Comparison of ENCODE assay signal across 8 mouse cellular contexts in genomic region chr2:59841189-59841939, GRCm38 (mm10). TPM values are rescaled to one million over a fixed set of nuclear protein-coding genes. Genes with fewer than 3 reads are reported as not detected.
DNase-seq lines count a peak whose midpoint lies in the region; ATAC-seq and TF ChIP-seq lines count a peak whose summit lies in the region.

No protein-coding gene starts in this region.

- no peak overlapping the region for H3K4me3 ChIP-seq in forebrain, embryonic 13.5 days
- no peak overlapping the region for H3K4me3 ChIP-seq in liver, postnatal 0 days (ENCODE audit: low read depth, low read length)
- H3K4me3 ChIP-seq in stomach, embryonic 16.5 days (replicated peaks; ENCODE audit: low read length) = no peak overlapping the region

- H3K9me3 ChIP-seq in forebrain, embryonic 13.5 days (replicated peaks) = no peaks in the 10 kb centered on the region
- no peaks in the 10 kb centered on the region for H3K9me3 ChIP-seq in liver, postnatal 0 days (ENCODE audit: low read length)
- H3K9me3 ChIP-seq in stomach, embryonic 16.5 days (replicated peaks; ENCODE audit: control insufficient read depth, low read length) = no peaks in the 10 kb centered on the region

- 68% methylated on average over 12 of the region's 12 CpGs for WGBS in forebrain, embryonic 13.5 days
- 59% methylated on average over 12 of the region's 12 CpGs for WGBS in liver, postnatal 0 days (ENCODE audit: insufficient replicate concordance)
- WGBS in stomach, embryonic 16.5 days = 56% methylated on average over 11 of the region's 12 CpGs

- no peak overlapping the region for H3K9ac ChIP-seq in forebrain, embryonic 13.5 days
- H3K9ac ChIP-seq in liver, postnatal 0 days (replicated peaks) = no peak overlapping the region
- H3K9ac ChIP-seq in stomach, embryonic 16.5 days (ENCODE audit: low read length) = 0 out of 2 replicates have a peak overlapping the region, but pooled peaks have one; percentile 46

- peak; percentile 11 for DNase-seq in gastrocnemius, adult 18-20 months (ENCODE audit: low spot score)
- DNase-seq in gastrocnemius, adult 8-10 months (ENCODE audit: low spot score in 2 of 2) = no peak
- peak; percentile 70 for DNase-seq in kidney, adult 11 months
- DNase-seq in liver, postnatal 0 days = peak; percentile 71
- DNase-seq in layer of hippocampus, postnatal 25 days (ENCODE audit: extremely low spot score in 1 of 2, low spot score in 1 of 2) = no peak
- no peak for DNase-seq in ovary, postnatal 10 days (ENCODE audit: low spot score)

- no peak for TF ChIP-seq EP300 in liver, postnatal 0 days (IDR thresholded peaks at IDR 0.05; ENCODE audit: low read depth)

- no peaks in the 10 kb centered on the region for H3K27me3 ChIP-seq in forebrain, embryonic 13.5 days
- no peaks in the 10 kb centered on the region for H3K27me3 ChIP-seq in liver, postnatal 0 days (ENCODE audit: insufficient read depth, low read length)
- H3K27me3 ChIP-seq in stomach, embryonic 16.5 days (ENCODE audit: control insufficient read depth, insufficient read depth, low read length) = no peaks in the 10 kb centered on the region

- ATAC-seq in forebrain, embryonic 13.5 days = 0 out of 2 replicates have a peak, but pooled peaks have one; percentile 22
- peak; percentile 74 for ATAC-seq in liver, postnatal 0 days
- peak; percentile 85; the same call in 1 of the 2 replicates for ATAC-seq in stomach, embryonic 16.5 days (ENCODE audit: insufficient read depth, low FRiP score)

- H3K27ac ChIP-seq in forebrain, embryonic 13.5 days = peak overlapping the region; percentile 40
- no peak overlapping the region for H3K27ac ChIP-seq in liver, postnatal 0 days (ENCODE audit: low read depth)
- peak overlapping the region; percentile 90 for H3K27ac ChIP-seq in stomach, embryonic 16.5 days (ENCODE audit: low read length)

- TF ChIP-seq CTCF in liver, postnatal 0 days (IDR thresholded peaks at IDR 0.05; ENCODE audit: low read depth) = no peak

- H3K36me3 ChIP-seq in forebrain, embryonic 13.5 days (ENCODE audit: poor library complexity, severe bottlenecking) = peaks cover 38% of the 10 kb centered on the region
- peaks cover 25% of the 10 kb centered on the region for H3K36me3 ChIP-seq in liver, postnatal 0 days (replicated peaks; ENCODE audit: insufficient read depth, low read length)
- H3K36me3 ChIP-seq in stomach, embryonic 16.5 days (ENCODE audit: control insufficient read depth, insufficient read depth, low read length) = peaks cover 28% of the 10 kb centered on the region; the same call in 1 of the 2 replicates

- no peak overlapping the region for H3K4me2 ChIP-seq in forebrain, embryonic 13.5 days
- H3K4me2 ChIP-seq in liver, postnatal 0 days (ENCODE audit: low read depth, low read length) = no peak overlapping the region
- H3K4me2 ChIP-seq in stomach, embryonic 16.5 days (ENCODE audit: low read depth, low read length) = peak overlapping the region; percentile 36

- H3K4me1 ChIP-seq in forebrain, embryonic 13.5 days = peaks cover 6% of the 10 kb centered on the region; the same call in 1 of the 2 replicates
- H3K4me1 ChIP-seq in liver, postnatal 0 days (ENCODE audit: insufficient read depth) = peaks cover 2% of the 10 kb centered on the region; the same call in 1 of the 2 replicates
- H3K4me1 ChIP-seq in stomach, embryonic 16.5 days (ENCODE audit: control insufficient read depth, insufficient read depth, low read length) = peaks cover 4% of the 10 kb centered on the region; the same call in 1 of the 2 replicates

RNA-seq across cellular contexts. Expression of gene Wdsub1, which starts 41.0 kb away (rescaled TPM):
- total RNA-seq in gastrocnemius, adult 18-20 months (2021) = 10 to 100 TPM in 1 of 2 experiments, 1 to 10 TPM in 1; 9.6 to 12.5 TPM
- 10 to 100 TPM; 12.5 to 16.6 (median 15.4) TPM for total RNA-seq in gastrocnemius, adult 8-10 months (2022)
- 12.3 and 13.7 TPM in 2 replicates for polyA plus RNA-seq in forebrain, embryonic 13.5 days (2015; fragmentation: Nextera tagmentation; extraction: Ambion mirVana)
- polyA plus RNA-seq in liver, postnatal 0 days (2015; fragmentation: Nextera tagmentation; extraction: Ambion mirVana) = 7.6 and 8.3 TPM in 2 replicates
- polyA plus RNA-seq in stomach, embryonic 16.5 days (2015; fragmentation: Nextera tagmentation; extraction: Ambion mirVana) = 34.7 and 34.8 TPM in 2 replicates
- 10 to 100 TPM; 19.5 to 21.8 TPM for total RNA-seq in layer of hippocampus, postnatal 25 days (2021)

Comparison
In these comparisons a context has a peak if more than half of its experiments do, and no peak if none do; other contexts are left out.
1. DNase-seq: peak in gastrocnemius, adult 18-20 months (single experiment), kidney, adult 11 months (single experiment) and liver, postnatal 0 days (single experiment); none in gastrocnemius, adult 8-10 months (0 of 2), layer of hippocampus, postnatal 25 days (0 of 2) and ovary, postnatal 10 days (single experiment).
2. ATAC-seq: peak in every context shown above with its lines; median percentile 85 in stomach, embryonic 16.5 days; 74 in liver, postnatal 0 days; 22 in forebrain, embryonic 13.5 days.